Mouse (Mus musculus): ENCODE results near the gene Olfr1192-ps1. TPM values are rescaled to one million over a fixed set of nuclear protein-coding genes. Genes with fewer than 3 reads are reported as not detected.
"Not testable (repeated sequence)": the region's sequence is repeated elsewhere in the genome, so short reads cannot be mapped to it uniquely, and the experiment has no call there.

Olfr1192-ps1 gene
- polyA plus RNA-seq (2011; ENCODE audit: insufficient read depth, insufficient read length, low read depth, missing spikeins) = 0.12 TPM in 1 of 2 replicates, not detected in the other

GRCm38 (mm10) chr2:88648209-88648608 is at the start of gene Olfr1192-ps1:
Olfr1192-ps1 (plus strand) TSS chr2:88648509.
- no peaks in the 10 kb centered on the region for H3K27me3 ChIP-seq (ENCODE audit: control insufficient read depth, insufficient read depth, low read length, poor library complexity, severe bottlenecking)
- no peak within 1 kb of the TSS for H3K9ac ChIP-seq (ENCODE audit: low read depth, poor library complexity, severe bottlenecking)
- no peaks in the 10 kb centered on the region for H3K9me3 ChIP-seq (replicated peaks; ENCODE audit: control insufficient read depth, insufficient read depth, low read length, poor library complexity, severe bottlenecking)
- no peaks in the 10 kb centered on the region for H3K4me1 ChIP-seq (ENCODE audit: control insufficient read depth, insufficient read depth, low read length)
- TF ChIP-seq EP300 (IDR thresholded peaks at IDR 0.05; ENCODE audit: insufficient read depth, low read depth, low read length) = no peak
- H3K4me3 ChIP-seq (ENCODE audit: low read depth, low read length) = no peak within 1 kb of the TSS
- H3K36me3 ChIP-seq (ENCODE audit: control insufficient read depth, insufficient read depth, low read length, poor library complexity, severe bottlenecking) = no peaks in the 10 kb centered on the region
- no peak within 1 kb of the TSS for H3K27ac ChIP-seq (ENCODE audit: insufficient read depth, low read length)

DNA sequence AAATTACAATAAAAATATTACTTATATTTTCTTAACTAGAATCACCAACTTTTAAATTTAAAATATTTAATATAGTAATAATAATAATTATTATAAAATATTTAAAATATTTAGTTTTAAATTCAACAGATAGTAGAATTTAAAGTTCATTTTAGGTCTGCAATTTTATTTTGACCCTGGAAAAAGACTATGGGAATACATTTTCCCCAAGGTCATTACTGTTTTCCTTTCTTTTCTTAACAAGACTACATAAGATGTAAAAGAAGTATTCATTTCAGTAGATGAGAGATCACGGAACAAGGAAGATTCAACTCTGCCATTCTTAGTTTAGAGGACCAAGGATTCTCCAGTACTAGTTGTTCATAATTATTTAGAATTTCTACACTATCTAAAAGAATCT is 8.1 kb upstream of the Olfr1192-ps1 start, which contains the start of gene Olfr1191-ps1:
Gene Olfr1191-ps1, plus strand, starts transcription at position 301 of the 400 bp plus-strand sequence.
- H3K9ac ChIP-seq (ENCODE audit: low read depth, poor library complexity, severe bottlenecking); H3K4me3 ChIP-seq (ENCODE audit: low read depth, low read length): not testable (repeated sequence)

DNA sequence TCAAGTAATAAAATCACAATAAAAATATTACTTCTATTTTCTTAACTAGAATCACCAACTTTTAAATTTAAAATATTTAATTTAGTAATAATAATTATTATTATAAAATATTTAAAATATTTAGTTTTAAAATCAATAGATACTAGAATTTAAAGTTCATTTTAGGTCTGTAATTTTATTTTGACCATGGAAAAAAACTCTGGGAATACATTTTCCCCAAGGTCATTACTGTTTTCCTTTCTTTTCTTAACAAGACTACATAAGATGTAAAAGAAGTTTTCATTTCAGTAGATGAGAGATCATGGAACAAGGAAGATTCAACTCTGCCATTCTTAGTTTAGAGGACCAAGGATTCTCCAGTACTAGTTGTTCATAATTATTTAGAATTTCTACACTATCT is 27.0 kb downstream of the Olfr1192-ps1 start, which contains the start of gene Olfr1193:
Gene Olfr1193, plus strand, starts transcription at position 301 of the 400 bp plus-strand sequence.
- not testable (repeated sequence) for H3K4me1 ChIP-seq (ENCODE audit: control insufficient read depth, insufficient read depth, low read length); H3K9me3 ChIP-seq (replicated peaks; ENCODE audit: control insufficient read depth, insufficient read depth, low read length, poor library complexity, severe bottlenecking); H3K9ac ChIP-seq (ENCODE audit: low read depth, poor library complexity, severe bottlenecking); H3K27me3 ChIP-seq (ENCODE audit: control insufficient read depth, insufficient read depth, low read length, poor library complexity, severe bottlenecking); H3K27ac ChIP-seq (ENCODE audit: insufficient read depth, low read length); H3K4me3 ChIP-seq (ENCODE audit: low read depth, low read length); H3K36me3 ChIP-seq (ENCODE audit: control insufficient read depth, insufficient read depth, low read length, poor library complexity, severe bottlenecking)

More for the DNA sequence above, 8.1 kb upstream of the Olfr1192-ps1 start, which contains the start of gene Olfr1191-ps1:
- not testable (repeated sequence) for H3K9me3 ChIP-seq (replicated peaks; ENCODE audit: control insufficient read depth, insufficient read depth, low read length, poor library complexity, severe bottlenecking); H3K27ac ChIP-seq (ENCODE audit: insufficient read depth, low read length); H3K36me3 ChIP-seq (ENCODE audit: control insufficient read depth, insufficient read depth, low read length, poor library complexity, severe bottlenecking); H3K27me3 ChIP-seq (ENCODE audit: control insufficient read depth, insufficient read depth, low read length, poor library complexity, severe bottlenecking); H3K4me1 ChIP-seq (ENCODE audit: control insufficient read depth, insufficient read depth, low read length)

DNA sequence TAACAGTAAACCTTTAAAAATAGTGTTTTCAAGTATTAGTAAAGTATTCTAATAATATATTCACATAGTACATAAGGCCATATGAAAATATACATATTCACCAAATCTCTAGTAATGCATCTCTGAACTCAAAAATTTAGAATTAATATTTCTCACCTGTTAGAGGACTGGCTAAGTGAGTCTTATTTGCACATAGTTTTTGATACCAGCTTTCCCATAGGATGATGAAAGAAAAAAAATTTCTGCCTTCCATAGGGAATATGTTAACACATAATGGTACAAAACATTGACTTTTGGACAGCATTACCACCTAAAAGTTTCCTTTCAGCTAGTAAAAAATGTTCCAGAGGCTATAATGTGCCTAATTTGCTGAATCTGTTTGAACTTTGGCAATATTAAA is 40.8 kb downstream of the Olfr1192-ps1 start, which contains the start of gene Olfr1195:
Gene Olfr1195, minus strand, starts transcription at position 101 of the 400 bp plus-strand sequence.
- H3K4me1 ChIP-seq (ENCODE audit: control insufficient read depth, insufficient read depth, low read length) = no peaks in the 10 kb centered on the region
- no peak within 1 kb of the TSS for H3K4me3 ChIP-seq (ENCODE audit: low read depth, low read length)
- H3K9me3 ChIP-seq (replicated peaks; ENCODE audit: control insufficient read depth, insufficient read depth, low read length, poor library complexity, severe bottlenecking) = no peaks in the 10 kb centered on the region
- no peaks in the 10 kb centered on the region for H3K27me3 ChIP-seq (ENCODE audit: control insufficient read depth, insufficient read depth, low read length, poor library complexity, severe bottlenecking)
- no peak for TF ChIP-seq POLR2A (IDR thresholded peaks at IDR 0.05; ENCODE audit: insufficient read depth, low read length)
- TF ChIP-seq EP300 (IDR thresholded peaks at IDR 0.05; ENCODE audit: insufficient read depth, low read depth, low read length) = no peak
- no peak for TF ChIP-seq CTCF (IDR thresholded peaks at IDR 0.05; ENCODE audit: low read depth, low read length)
- H3K9ac ChIP-seq (ENCODE audit: low read depth, poor library complexity, severe bottlenecking) = no peak within 1 kb of the TSS
- H3K36me3 ChIP-seq (ENCODE audit: control insufficient read depth, insufficient read depth, low read length, poor library complexity, severe bottlenecking) = no peaks in the 10 kb centered on the region
- H3K27ac ChIP-seq (ENCODE audit: insufficient read depth, low read length) = no peak within 1 kb of the TSS

DNA sequence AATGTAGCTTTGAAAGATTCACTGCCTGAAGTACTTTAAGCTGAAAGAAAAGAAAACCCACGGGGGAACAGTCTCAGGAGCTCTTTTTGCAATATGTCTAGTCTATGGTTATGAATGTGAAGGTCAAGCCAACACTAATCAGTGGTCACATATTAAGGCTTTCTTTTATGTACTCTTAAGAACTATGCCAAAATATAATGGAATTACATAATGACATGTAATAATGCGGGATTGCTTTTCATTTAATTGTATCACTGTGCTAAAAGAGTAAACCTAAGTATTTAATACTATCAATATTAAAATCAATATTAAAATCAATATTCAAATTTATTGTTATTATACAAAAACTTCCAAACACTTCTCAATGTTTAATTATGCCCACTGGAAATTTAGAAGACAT is 56.2 kb downstream of the Olfr1192-ps1 start, which contains the start of gene Olfr1196:
Gene Olfr1196, minus strand, starts transcription at position 101 of the 400 bp plus-strand sequence.
- H3K4me1 ChIP-seq (ENCODE audit: control insufficient read depth, insufficient read depth, low read length) = no peaks in the 10 kb centered on the region
- H3K27ac ChIP-seq (ENCODE audit: insufficient read depth, low read length) = no peak within 1 kb of the TSS
- no peaks in the 10 kb centered on the region for H3K9me3 ChIP-seq (replicated peaks; ENCODE audit: control insufficient read depth, insufficient read depth, low read length, poor library complexity, severe bottlenecking)
- no peak within 1 kb of the TSS for H3K4me3 ChIP-seq (ENCODE audit: low read depth, low read length)
- TF ChIP-seq EP300 (IDR thresholded peaks at IDR 0.05; ENCODE audit: insufficient read depth, low read depth, low read length) (no peak), POLR2A (IDR thresholded peaks at IDR 0.05; ENCODE audit: insufficient read depth, low read length) (no peak), CTCF (IDR thresholded peaks at IDR 0.05; ENCODE audit: low read depth, low read length) (no peak)
- no peak within 1 kb of the TSS for H3K9ac ChIP-seq (ENCODE audit: low read depth, poor library complexity, severe bottlenecking)
- no peaks in the 10 kb centered on the region for H3K36me3 ChIP-seq (ENCODE audit: control insufficient read depth, insufficient read depth, low read length, poor library complexity, severe bottlenecking)
- H3K27me3 ChIP-seq (ENCODE audit: control insufficient read depth, insufficient read depth, low read length, poor library complexity, severe bottlenecking) = no peaks in the 10 kb centered on the region

Other genes starting within 250 kb of the Olfr1192-ps1 start
- gene Olfr1179, start 242.1 kb upstream of the Olfr1192-ps1 start, polyA plus RNA-seq (2011; ENCODE audit: insufficient read depth, insufficient read length, low read depth, missing spikeins) = not detected in 2 replicates
- gene Olfr1180, start 229.4 kb upstream of the Olfr1192-ps1 start, polyA plus RNA-seq (2011; ENCODE audit: insufficient read depth, insufficient read length, low read depth, missing spikeins) = not detected in 2 replicates
- gene Olfr1181, start 222.3 kb upstream of the Olfr1192-ps1 start, polyA plus RNA-seq (2011; ENCODE audit: insufficient read depth, insufficient read length, low read depth, missing spikeins) = not detected in 2 replicates
- gene Gm13757, start 199.4 kb upstream of the Olfr1192-ps1 start, polyA plus RNA-seq (2011; ENCODE audit: insufficient read depth, insufficient read length, low read depth, missing spikeins) = not detected in 2 replicates
- not detected in 2 replicates for gene Olfr1183, start 193.6 kb upstream of the Olfr1192-ps1 start, polyA plus RNA-seq (2011; ENCODE audit: insufficient read depth, insufficient read length, low read depth, missing spikeins)
- gene Olfr1184, start 164.9 kb upstream of the Olfr1192-ps1 start, polyA plus RNA-seq (2011; ENCODE audit: insufficient read depth, insufficient read length, low read depth, missing spikeins) = not detected in 2 replicates
- not detected in 2 replicates for gene Olfr1185-ps1, start 155.2 kb upstream of the Olfr1192-ps1 start, polyA plus RNA-seq (2011; ENCODE audit: insufficient read depth, insufficient read length, low read depth, missing spikeins)
- not detected in 2 replicates for gene Olfr1186, start 130.0 kb upstream of the Olfr1192-ps1 start, polyA plus RNA-seq (2011; ENCODE audit: insufficient read depth, insufficient read length, low read depth, missing spikeins)
- gene Olfr1188, start 91.6 kb upstream of the Olfr1192-ps1 start, polyA plus RNA-seq (2011; ENCODE audit: insufficient read depth, insufficient read length, low read depth, missing spikeins) = not detected in 2 replicates
- not detected in 2 replicates for gene Olfr1189, start 62.1 kb upstream of the Olfr1192-ps1 start, polyA plus RNA-seq (2011; ENCODE audit: insufficient read depth, insufficient read length, low read depth, missing spikeins)
- gene Olfr1191-ps1, start 8.0 kb upstream of the Olfr1192-ps1 start, polyA plus RNA-seq (2011; ENCODE audit: insufficient read depth, insufficient read length, low read depth, missing spikeins) = not detected in 2 replicates
- gene Olfr1193, start 27.1 kb downstream of the Olfr1192-ps1 start, polyA plus RNA-seq (2011; ENCODE audit: insufficient read depth, insufficient read length, low read depth, missing spikeins) = not detected in 2 replicates
- not detected in 2 replicates for gene Olfr1195, start 40.7 kb downstream of the Olfr1192-ps1 start, polyA plus RNA-seq (2011; ENCODE audit: insufficient read depth, insufficient read length, low read depth, missing spikeins)
- not detected in 2 replicates for gene Olfr1196, start 56.1 kb downstream of the Olfr1192-ps1 start, polyA plus RNA-seq (2011; ENCODE audit: insufficient read depth, insufficient read length, low read depth, missing spikeins)
- not detected in 2 replicates for gene Olfr1197, start 83.9 kb downstream of the Olfr1192-ps1 start, polyA plus RNA-seq (2011; ENCODE audit: insufficient read depth, insufficient read length, low read depth, missing spikeins)
- 0.25 and 0.43 TPM in 2 replicates for gene Olfr1198, start 102.9 kb downstream of the Olfr1192-ps1 start, polyA plus RNA-seq (2011; ENCODE audit: insufficient read depth, insufficient read length, low read depth, missing spikeins)
- gene Olfr1199, start 112.0 kb downstream of the Olfr1192-ps1 start, polyA plus RNA-seq (2011; ENCODE audit: insufficient read depth, insufficient read length, low read depth, missing spikeins) = 0.52 TPM in 1 of 2 replicates, not detected in the other
- gene Olfr1200, start 122.0 kb downstream of the Olfr1192-ps1 start, polyA plus RNA-seq (2011; ENCODE audit: insufficient read depth, insufficient read length, low read depth, missing spikeins) = not detected in 2 replicates
- gene Olfr1201, start 144.5 kb downstream of the Olfr1192-ps1 start, polyA plus RNA-seq (2011; ENCODE audit: insufficient read depth, insufficient read length, low read depth, missing spikeins) = not detected in 2 replicates
- not detected in 2 replicates for gene Olfr1202, start 166.0 kb downstream of the Olfr1192-ps1 start, polyA plus RNA-seq (2011; ENCODE audit: insufficient read depth, insufficient read length, low read depth, missing spikeins)
- gene Olfr1205, start 181.2 kb downstream of the Olfr1192-ps1 start, polyA plus RNA-seq (2011; ENCODE audit: insufficient read depth, insufficient read length, low read depth, missing spikeins) = not detected in 2 replicates
- gene Olfr1204, start 200.8 kb downstream of the Olfr1192-ps1 start, polyA plus RNA-seq (2011; ENCODE audit: insufficient read depth, insufficient read length, low read depth, missing spikeins) = not detected in 2 replicates
- gene Olfr1206, start 214.7 kb downstream of the Olfr1192-ps1 start, polyA plus RNA-seq (2011; ENCODE audit: insufficient read depth, insufficient read length, low read depth, missing spikeins) = not detected in 2 replicates